Comparison of ENCODE assay signal across 8 mouse cellular contexts in genomic region chr9:53301801-53302311, GRCm38 (mm10). TPM values are rescaled to one million over a fixed set of nuclear protein-coding genes. Genes with fewer than 3 reads are reported as not detected.
DNase-seq lines count a peak whose midpoint lies in the region; ATAC-seq and TF ChIP-seq lines count a peak whose summit lies in the region.

No protein-coding gene starts in this region.

- H3K4me2 ChIP-seq in heart, embryonic 16.5 days (ENCODE audit: low read depth, low read length): peak overlapping the region; percentile 82
- H3K4me2 ChIP-seq in forebrain, embryonic 14.5 days (ENCODE audit: low read length): peak overlapping the region; percentile 61

- peak; percentile 41; the same call in 1 of the 2 replicates for ATAC-seq in heart, embryonic 16.5 days (replicated peaks; ENCODE audit: extremely low read depth, insufficient read depth, low FRiP score)
- peak; percentile 18 for ATAC-seq in forebrain, embryonic 14.5 days
- 0 out of 2 replicates have a peak, but pooled peaks have one; percentile 11 for ATAC-seq in megakaryocyte progenitor cell, adult 5-6 weeks (replicated peaks; ENCODE audit: poor library complexity)

- no peak for DNase-seq in heart, adult 2 months
- DNase-seq in brain, adult 2 months (ENCODE audit: low read depth, low spot score): peak; percentile 66
- peak; percentile 8 for DNase-seq in forebrain, embryonic 14.5 days (ENCODE audit: low spot score)
- peak; percentile 19 for DNase-seq in kidney, postnatal 10 days
- peak; percentile 11 for DNase-seq in thymus, postnatal 4 days
- DNase-seq in yolk sac, embryonic 10.5 days (ENCODE audit: low spot score): no peak

- H3K4me3 ChIP-seq in heart, embryonic 16.5 days (ENCODE audit: low read length): peak overlapping the region; percentile 52
- H3K4me3 ChIP-seq in heart, adult 2 months: no peak overlapping the region
- H3K4me3 ChIP-seq in forebrain, embryonic 14.5 days (ENCODE audit: low read depth, low read length): peak overlapping the region; percentile 28

- TF ChIP-seq EP300 in heart, adult 2 months (IDR thresholded peaks at IDR 0.05; ENCODE audit: insufficient read depth, low read depth, low read length): no peak

- peaks cover 3% of the 10 kb centered on the region; the same call in 1 of the 2 replicates for H3K4me1 ChIP-seq in heart, embryonic 16.5 days (ENCODE audit: control insufficient read depth, insufficient read depth, low read length)
- no peaks in the 10 kb centered on the region for H3K4me1 ChIP-seq in heart, adult 2 months (ENCODE audit: control insufficient read depth, insufficient read depth, low read length)
- H3K4me1 ChIP-seq in forebrain, embryonic 14.5 days (ENCODE audit: control insufficient read depth, insufficient read depth, low read length): peaks cover 9% of the 10 kb centered on the region

- peaks cover 9% of the 10 kb centered on the region for H3K27me3 ChIP-seq in heart, embryonic 16.5 days (ENCODE audit: control insufficient read depth, insufficient read depth, low read length)
- H3K27me3 ChIP-seq in heart, adult 2 months (ENCODE audit: control insufficient read depth, insufficient read depth, low read length): 0 out of 2 replicates have a peak, but pooled peaks cover 2% of the 10 kb centered on the region
- H3K27me3 ChIP-seq in forebrain, embryonic 14.5 days (replicated peaks; ENCODE audit: control insufficient read depth, insufficient read depth, low read length): peaks cover 11% of the 10 kb centered on the region; the same call in 1 of the 2 replicates

- H3K79me2 ChIP-seq in heart, adult 2 months (replicated peaks; ENCODE audit: control insufficient read depth, insufficient read depth, low read length): no peaks in the 10 kb centered on the region

- peak overlapping the region; percentile 49 for H3K9ac ChIP-seq in heart, embryonic 16.5 days (ENCODE audit: low read length)
- H3K9ac ChIP-seq in heart, adult 2 months (ENCODE audit: low read depth, low read length): no peak overlapping the region
- peak overlapping the region; percentile 37; the same call in 1 of the 2 replicates for H3K9ac ChIP-seq in forebrain, embryonic 14.5 days (ENCODE audit: low read length)

- WGBS in heart, embryonic 16.5 days: 4% methylated on average over 19 of the region's 19 CpGs
- 8% methylated on average over 19 of the region's 19 CpGs for WGBS in heart, adult 2 months
- 3% methylated on average over 19 of the region's 19 CpGs for WGBS in forebrain, embryonic 14.5 days

- no peak for TF ChIP-seq POLR2A in heart, adult 2 months (IDR thresholded peaks at IDR 0.05; ENCODE audit: insufficient read depth, low read depth, low read length)

- H3K27ac ChIP-seq in heart, embryonic 16.5 days (ENCODE audit: low read length): no peak overlapping the region
- no peak overlapping the region for H3K27ac ChIP-seq in heart, adult 2 months
- H3K27ac ChIP-seq in forebrain, embryonic 14.5 days (ENCODE audit: low read depth, low read length): no peak overlapping the region

- H3K36me3 ChIP-seq in heart, embryonic 16.5 days (ENCODE audit: control insufficient read depth, insufficient read depth): no peaks in the 10 kb centered on the region
- no peaks in the 10 kb centered on the region for H3K36me3 ChIP-seq in heart, adult 2 months (ENCODE audit: control insufficient read depth, insufficient read depth, low read length)
- no peaks in the 10 kb centered on the region for H3K36me3 ChIP-seq in forebrain, embryonic 14.5 days (ENCODE audit: control insufficient read depth, insufficient read depth, low read length)

- TF ChIP-seq CTCF in heart, adult 2 months (IDR thresholded peaks at IDR 0.05): no peak

- intact Hi-C loops in heart, adult 2 months (cut with DNase I): no loop called here

- no peaks in the 10 kb centered on the region for H3K9me3 ChIP-seq in heart, embryonic 16.5 days (replicated peaks; ENCODE audit: control insufficient read depth, low read length)
- no peaks in the 10 kb centered on the region for H3K9me3 ChIP-seq in forebrain, embryonic 14.5 days (replicated peaks; ENCODE audit: control insufficient read depth, low read length)

RNA-seq across cellular contexts. Expression of gene Exph5, which starts 0.4 kb away (rescaled TPM):
- 0.14 and 0.92 TPM in 2 replicates for polyA plus RNA-seq in heart, embryonic 16.5 days (2015; fragmentation: Nextera tagmentation; extraction: Ambion mirVana)
- total RNA-seq in heart, adult 2 months (2021): under 1 TPM; 0.18 to 0.37 TPM
- polyA plus RNA-seq in heart, adult 2 months (2012; rRNA removed): 0.06 and 0.14 TPM in 2 replicates
- polyA plus RNA-seq in forebrain, embryonic 14.5 days (2014; fragmentation: Nextera tagmentation; extraction: Ambion mirVana): 0.05 and 0.19 TPM in 2 replicates
- 0.07 TPM in 1 of 2 replicates, not detected in the other for total RNA-seq in megakaryocyte progenitor cell, adult 5-6 weeks (2015)
- total RNA-seq in megakaryocyte progenitor cell, adult 5-6 weeks (2017): 0.03 TPM in 1 of 2 replicates, not detected in the other

RNA-seq across cellular contexts. Expression of gene Ddx10, which starts 54.0 kb away (rescaled TPM):
- 16.1 and 20.4 TPM in 2 replicates for polyA plus RNA-seq in heart, embryonic 16.5 days (2015; fragmentation: Nextera tagmentation; extraction: Ambion mirVana)
- total RNA-seq in heart, adult 2 months (2021): 10 to 100 TPM in 1 of 2 experiments, 1 to 10 TPM in 1; 9.9 to 11.4 TPM
- polyA plus RNA-seq in heart, adult 2 months (2012; rRNA removed): 1.2 and 3.8 TPM in 2 replicates
- 22.8 and 24.7 TPM in 2 replicates for polyA plus RNA-seq in forebrain, embryonic 14.5 days (2014; fragmentation: Nextera tagmentation; extraction: Ambion mirVana)
- 55.8 and 62.1 TPM in 2 replicates for total RNA-seq in megakaryocyte progenitor cell, adult 5-6 weeks (2015)
- 57.4 and 82.6 TPM in 2 replicates for total RNA-seq in megakaryocyte progenitor cell, adult 5-6 weeks (2017)

Comparison
In these comparisons a context has a peak if more than half of its experiments do, and no peak if none do; other contexts are left out.
1. DNase-seq: peak in brain, adult 2 months (single experiment), forebrain, embryonic 14.5 days (single experiment), kidney, postnatal 10 days (single experiment) and thymus, postnatal 4 days (single experiment); none in heart, adult 2 months (0 of 2) and yolk sac, embryonic 10.5 days (single experiment).
2. Peak in every context shown above with its lines, with median percentiles within 50 percentile points of each other: ATAC-seq.